In genomic region chr7:126778147-126778546, GRCm38 (mm10) we compare ENCODE assay signal across 9 mouse cellular contexts. TPM values are rescaled to one million over a fixed set of nuclear protein-coding genes. Genes with fewer than 3 reads are reported as not detected.
A peak's percentile ranks its signal among the peaks of the same experiment; 100 is the strongest.
DNase-seq lines count a peak whose midpoint lies in the region; ATAC-seq and TF ChIP-seq lines count a peak whose summit lies in the region.
"Had no signal": no experiment of that assay in that cellular context is flagged by ENCODE, and none has a peak within 500 bp of the region (broad histone marks: within the 10 kb centered on the region; RNA-seq: fewer than 3 reads in every experiment).

No protein-coding gene starts in this region.

- H3K4me1 ChIP-seq in testis, adult 2 months (ENCODE audit: control insufficient read depth, insufficient read depth, low read length), result peaks cover 25% of the 10 kb centered on the region
- H3K4me1 ChIP-seq in liver, embryonic 13.5 days (replicated peaks), result peaks cover 84% of the 10 kb centered on the region

- WGBS in liver, embryonic 13.5 days (ENCODE audit: insufficient replicate concordance), result 91% methylated on average over 3 of the region's 3 CpGs

- no peak for TF ChIP-seq CTCF in gastrocnemius, adult 2 months (IDR thresholded peaks at IDR 0.05)
- TF ChIP-seq CTCF in testis, adult 2 months (IDR thresholded peaks at IDR 0.05; ENCODE audit: control insufficient read depth, insufficient read depth, insufficient replicate concordance, low read depth, low read length), result no peak

- no peak for TF ChIP-seq POLR2A in testis, adult 2 months (IDR thresholded peaks at IDR 0.05; ENCODE audit: control insufficient read depth, low read depth, low read length)

- H3K9ac ChIP-seq in liver, embryonic 13.5 days, result peak overlapping the region; percentile 98

- H3K27me3 ChIP-seq in testis, adult 2 months (ENCODE audit: control insufficient read depth, insufficient read depth, low read length), result no peaks in the 10 kb centered on the region
- no peaks in the 10 kb centered on the region for H3K27me3 ChIP-seq in liver, embryonic 13.5 days

- DNase-seq in gastrocnemius, adult 2 months, result no peak
- no peak for DNase-seq in gastrocnemius, postnatal 4 days (ENCODE audit: low spot score in 2 of 2)
- no peak for DNase-seq in testis, postnatal 10 days (ENCODE audit: low spot score)
- no peak for DNase-seq in liver, embryonic 13.5 days
- no peak for DNase-seq in gastrocnemius, adult 8-10 months (ENCODE audit: low spot score in 2 of 2)
- no peak for DNase-seq in layer of hippocampus, postnatal 25 days (ENCODE audit: extremely low spot score in 1 of 2, low spot score in 1 of 2)
- no peak for DNase-seq in adrenal gland, adult 2 months
- DNase-seq: lung, postnatal 10 days had no signal

- peak overlapping the region; percentile 95 for H3K4me2 ChIP-seq in liver, embryonic 13.5 days

- no peak for ATAC-seq in liver, embryonic 13.5 days (ENCODE audit: low read depth)

- H3K36me3 ChIP-seq in testis, adult 2 months (ENCODE audit: control insufficient read depth, insufficient read depth, low read length), result no peaks in the 10 kb centered on the region
- peaks cover 16% of the 10 kb centered on the region for H3K36me3 ChIP-seq in liver, embryonic 13.5 days

- H3K27ac ChIP-seq in gastrocnemius, adult 2 months, result peak overlapping the region; percentile 99
- no peak overlapping the region for H3K27ac ChIP-seq in testis, adult 2 months (ENCODE audit: control insufficient read depth, insufficient read depth, low read depth, low read length)
- H3K27ac ChIP-seq in liver, embryonic 13.5 days, result peak overlapping the region; percentile 94

- no peaks in the 10 kb centered on the region for H3K9me3 ChIP-seq in liver, embryonic 13.5 days (replicated peaks)

- H3K4me3 ChIP-seq in gastrocnemius, adult 2 months, result peak overlapping the region; percentile 90
- H3K4me3 ChIP-seq in testis, adult 2 months (ENCODE audit: control insufficient read depth, low read depth, low read length), result peak overlapping the region; percentile 83
- H3K4me3 ChIP-seq in liver, embryonic 13.5 days (replicated peaks), result peak overlapping the region; percentile 85

- intact Hi-C loops in gastrocnemius, adult 2 months (cut with DNase I), result loop anchor here (10.0 kb wide), 2 partner anchors 303 to 343 kb away; partner anchors contain the start of gene Sh2b1

RNA-seq across cellular contexts. Expression of gene Ypel3, which starts 1.4 kb away (rescaled TPM):
- total RNA-seq in gastrocnemius, adult 2 months (2021), result 10 to 100 TPM; 74.6 to 93.1 TPM
- total RNA-seq in gastrocnemius, postnatal 4 days (2021), result 10 to 100 TPM; 61.7 to 82.5 TPM
- 74.3 and 92.1 TPM in 2 replicates for polyA plus RNA-seq in testis, adult 2 months (2012; rRNA removed)
- 68.4 and 77.3 TPM in 2 replicates for polyA plus RNA-seq in liver, embryonic 13.5 days (2015; fragmentation: Nextera tagmentation; extraction: Ambion mirVana)
- 100 to 1,000 TPM in 1 of 4 experiments, 10 to 100 TPM in 3; 91.2 to 105 (median 95.6) TPM for total RNA-seq in gastrocnemius, adult 8-10 months (2022)
- 100 to 1,000 TPM; 268 to 293 TPM for total RNA-seq in layer of hippocampus, postnatal 25 days (2021)
- 100 to 1,000 TPM in 1 of 2 experiments, 10 to 100 TPM in 1; 92.8 to 136 TPM for total RNA-seq in adrenal gland, adult 2 months (2021)
- polyA plus RNA-seq in adrenal gland, adult 2 months (2012; rRNA removed), result 970 and 1,207 TPM in 2 replicates

RNA-seq across cellular contexts. Expression of gene Tbx6, which starts 3.1 kb away (rescaled TPM):
- under 1 TPM; 0.42 to 0.48 TPM for total RNA-seq in gastrocnemius, adult 2 months (2021)
- 1 to 10 TPM in 1 of 2 experiments, under 1 TPM in 1; 0.44 to 1.1 TPM for total RNA-seq in gastrocnemius, postnatal 4 days (2021)
- polyA plus RNA-seq in testis, adult 2 months (2012; rRNA removed), result 1.1 and 1.2 TPM in 2 replicates
- 0.35 and 0.45 TPM in 2 replicates for polyA plus RNA-seq in liver, embryonic 13.5 days (2015; fragmentation: Nextera tagmentation; extraction: Ambion mirVana)
- under 1 TPM; 0.17 to 0.48 (median 0.40) TPM for total RNA-seq in gastrocnemius, adult 8-10 months (2022)
- under 1 TPM; 0.39 to 0.82 TPM for total RNA-seq in layer of hippocampus, postnatal 25 days (2021)
- under 1 TPM; 0.31 to 0.75 TPM for total RNA-seq in adrenal gland, adult 2 months (2021)
- polyA plus RNA-seq in adrenal gland, adult 2 months (2012; rRNA removed), result 3.4 and 3.7 TPM in 2 replicates

RNA-seq across cellular contexts. Expression of gene Gdpd3, which starts 12.0 kb away (rescaled TPM):
- 1 to 10 TPM in 1 of 2 experiments, under 1 TPM in 1; 0.67 to 1.3 TPM for total RNA-seq in gastrocnemius, adult 2 months (2021)
- 1 to 10 TPM; 4.8 to 5.1 TPM for total RNA-seq in gastrocnemius, postnatal 4 days (2021)
- 3.5 and 3.9 TPM in 2 replicates for polyA plus RNA-seq in testis, adult 2 months (2012; rRNA removed)
- 0.37 and 0.64 TPM in 2 replicates for polyA plus RNA-seq in liver, embryonic 13.5 days (2015; fragmentation: Nextera tagmentation; extraction: Ambion mirVana)
- total RNA-seq in gastrocnemius, adult 8-10 months (2022), result under 1 TPM in 1 of 4 experiments, not detected in 3; 0.88 TPM
- 1 to 10 TPM; 1.7 to 4.3 TPM for total RNA-seq in layer of hippocampus, postnatal 25 days (2021)
- 1 to 10 TPM; 2.4 TPM for total RNA-seq in adrenal gland, adult 2 months (2021)
- polyA plus RNA-seq in adrenal gland, adult 2 months (2012; rRNA removed), result 10.2 and 10.3 TPM in 2 replicates

RNA-seq across cellular contexts. Expression of gene Ppp4c, which starts 14.1 kb away (rescaled TPM):
- 10 to 100 TPM; 22.8 to 25.7 TPM for total RNA-seq in gastrocnemius, adult 2 months (2021)
- total RNA-seq in gastrocnemius, postnatal 4 days (2021), result 10 to 100 TPM; 74.6 to 74.7 TPM
- polyA plus RNA-seq in testis, adult 2 months (2012; rRNA removed), result 252 and 262 TPM in 2 replicates
- 133 and 141 TPM in 2 replicates for polyA plus RNA-seq in liver, embryonic 13.5 days (2015; fragmentation: Nextera tagmentation; extraction: Ambion mirVana)
- total RNA-seq in gastrocnemius, adult 8-10 months (2022), result 10 to 100 TPM; 23.1 to 26.0 (median 24.8) TPM
- 10 to 100 TPM; 53.3 to 55.0 TPM for total RNA-seq in layer of hippocampus, postnatal 25 days (2021)
- total RNA-seq in adrenal gland, adult 2 months (2021), result 10 to 100 TPM; 77.4 to 86.0 TPM
- 89.8 and 92.4 TPM in 2 replicates for polyA plus RNA-seq in adrenal gland, adult 2 months (2012; rRNA removed)

RNA-seq across cellular contexts. Expression of gene Mapk3, which starts 18.7 kb away (rescaled TPM):
- total RNA-seq in gastrocnemius, adult 2 months (2021), result 10 to 100 TPM; 22.3 to 22.4 TPM
- 10 to 100 TPM; 65.0 to 66.7 TPM for total RNA-seq in gastrocnemius, postnatal 4 days (2021)
- 337 and 349 TPM in 2 replicates for polyA plus RNA-seq in testis, adult 2 months (2012; rRNA removed)
- 19.0 and 19.3 TPM in 2 replicates for polyA plus RNA-seq in liver, embryonic 13.5 days (2015; fragmentation: Nextera tagmentation; extraction: Ambion mirVana)
- 10 to 100 TPM; 16.2 to 20.6 (median 18.6) TPM for total RNA-seq in gastrocnemius, adult 8-10 months (2022)
- 100 to 1,000 TPM; 147 to 168 TPM for total RNA-seq in layer of hippocampus, postnatal 25 days (2021)
- total RNA-seq in adrenal gland, adult 2 months (2021), result 100 to 1,000 TPM; 139 to 169 TPM
- polyA plus RNA-seq in adrenal gland, adult 2 months (2012; rRNA removed), result 242 and 299 TPM in 2 replicates
